Mouse (Mus musculus) spleen, embryonic (tissue): ENCODE measurements around the gene Amn.

Experiments
- CTCF ChIA-PET: fragments of 350-600 bp; sonication (Branson Sonifier 250); formaldehyde crosslinking; loops from one replicate; lab custom pipeline; 2022; lab: Charles Lee

Amn gene

GRCm38 (mm10) chr12:111267673-111268325, 3.1 kb upstream of the Amn start:
- CTCF ChIA-PET, result interaction anchor here (0.6 kb wide), 1 partner anchor 770 kb away, joined by 3 read pairs; no protein-coding TSS in a partner anchor

- CTCF ChIA-PET, result interaction anchor here (0.9 kb wide), 1 partner anchor 11 kb away, joined by 3 read pairs; no protein-coding TSS in a partner anchor
These were observed 511 bp downstream of the Amn start for GRCm38 (mm10) chr12:111271406-111271805.

GRCm38 (mm10) chr12:111271966-111272365, 1.1 kb downstream of the Amn start:
- CTCF ChIA-PET, result interaction anchor here (0.9 kb wide), 1 partner anchor 11 kb away, joined by 3 read pairs; no protein-coding TSS in a partner anchor

- CTCF ChIA-PET, result interaction anchor here (0.9 kb wide), 1 partner anchor 12 kb away, joined by 3 read pairs; no protein-coding TSS in a partner anchor
These were observed 1.5 kb downstream of the Amn start for GRCm38 (mm10) chr12:111272420-111272819.

- CTCF ChIA-PET, result no interaction called here
These were observed 3.1 kb downstream of the Amn start for GRCm38 (mm10) chr12:111274006-111274405.

GRCm38 (mm10) chr12:111274447-111275149, 3.7 kb downstream of the Amn start:
- CTCF ChIA-PET, result no interaction called here

- CTCF ChIA-PET, result no interaction called here
These were observed 4.4 kb downstream of the Amn start for GRCm38 (mm10) chr12:111275150-111275841.

GRCm38 (mm10) chr12:111276371-111276770, 5.5 kb downstream of the Amn start:
- CTCF ChIA-PET, result no interaction called here

GRCm38 (mm10) chr12:111283573-111283972, 12.7 kb downstream of the Amn start:
- CTCF ChIA-PET, result no interaction called here

GRCm38 (mm10) chr12:111284532-111284931, 13.6 kb downstream of the Amn start:
- CTCF ChIA-PET, result interaction anchor here (0.7 kb wide), 1 partner anchor 118 kb away, joined by 3 read pairs; no protein-coding TSS in a partner anchor

- CTCF ChIA-PET, result no interaction called here
These were observed 22.1 kb downstream of the Amn start for GRCm38 (mm10) chr12:111293025-111293424.

GRCm38 (mm10) chr12:111301322-111302017, 30.6 kb downstream of the Amn start:
- CTCF ChIA-PET, result no interaction called here

GRCm38 (mm10) chr12:111302018-111302345, 31.1 kb downstream of the Amn start:
- CTCF ChIA-PET, result no interaction called here

- CTCF ChIA-PET, result no interaction called here
These were observed 32.9 kb downstream of the Amn start for GRCm38 (mm10) chr12:111303702-111304337.

- CTCF ChIA-PET, result no interaction called here
These were observed 35.9 kb downstream of the Amn start for GRCm38 (mm10) chr12:111306821-111307220.

GRCm38 (mm10) chr12:111309256-111309655, 38.4 kb downstream of the Amn start:
- CTCF ChIA-PET, result no interaction called here

GRCm38 (mm10) chr12:111309931-111310330, 39.0 kb downstream of the Amn start:
- CTCF ChIA-PET, result no interaction called here

GRCm38 (mm10) chr12:111311775-111312174, 40.9 kb downstream of the Amn start:
- CTCF ChIA-PET, result no interaction called here

GRCm38 (mm10) chr12:111314273-111314672, 43.4 kb downstream of the Amn start:
- CTCF ChIA-PET, result no interaction called here

- CTCF ChIA-PET, result no interaction called here
These were observed 46.8 kb downstream of the Amn start for GRCm38 (mm10) chr12:111317694-111318093.

GRCm38 (mm10) chr12:111320549-111320948, 49.7 kb downstream of the Amn start:
- CTCF ChIA-PET, result no interaction called here
